In genomic region chr1:72778789-72779188, GRCm38 (mm10) we compare ENCODE assay signal across 15 mouse cellular contexts. TPM values are rescaled to one million over a fixed set of nuclear protein-coding genes. Genes with fewer than 3 reads are reported as not detected.
A peak's percentile ranks its signal among the peaks of the same experiment; 100 is the strongest.
DNase-seq lines count a peak whose midpoint lies in the region; ATAC-seq lines count a peak whose summit lies in the region.
"Had no signal": no experiment of that assay in that cellular context is flagged by ENCODE, and none has a peak within 500 bp of the region (broad histone marks: within the 10 kb centered on the region; RNA-seq: fewer than 3 reads in every experiment).

No protein-coding gene starts in this region.

- peak; percentile 43; the same call in 1 of the 2 replicates for ATAC-seq in stomach, embryonic 15.5 days (ENCODE audit: insufficient read depth, low FRiP score, low read depth)
- ATAC-seq in activated CD4-positive, CD25-positive, alpha-beta regulatory T cell, adult 4 months: no peak

- WGBS in stomach, embryonic 15.5 days: 20% methylated on average over 6 of the region's 6 CpGs

- no peak overlapping the region for H3K9ac ChIP-seq in stomach, embryonic 15.5 days
- H3K9ac ChIP-seq: limb, embryonic 15.5 days; neural tube, embryonic 13.5 days had no signal

- peak; percentile 5 for DNase-seq in ovary, adult 18-20 months (ENCODE audit: low spot score)
- DNase-seq in ovary, postnatal 14 days (ENCODE audit: low spot score): no peak
- peak; percentile 37 for DNase-seq in embryo, embryonic 11 days
- peak; percentile 17 for DNase-seq in kidney, postnatal 10 days
- no peak for DNase-seq in spleen, postnatal 14 days (ENCODE audit: low spot score in 2 of 2)
- DNase-seq: adrenal gland, postnatal 36 days; cerebellum, adult 18-20 months; gastrocnemius, postnatal 10 days; heart, postnatal 4 days; thymus, postnatal 14 days had no signal

- 0 out of 2 replicates have a peak overlapping the region, but pooled peaks have one; percentile 2 for H3K4me2 ChIP-seq in stomach, embryonic 15.5 days
- H3K4me2 ChIP-seq: limb, embryonic 15.5 days; midbrain, embryonic 11.5 days; neural tube, embryonic 13.5 days had no signal

- H3K36me3 ChIP-seq in stomach, embryonic 15.5 days: no peaks in the 10 kb centered on the region
- H3K36me3 ChIP-seq: limb, embryonic 15.5 days; neural tube, embryonic 13.5 days had no signal

- H3K27me3 ChIP-seq in stomach, embryonic 15.5 days (replicated peaks): no peaks in the 10 kb centered on the region
- H3K27me3 ChIP-seq: limb, embryonic 15.5 days; neural tube, embryonic 13.5 days had no signal

- no peak overlapping the region for H3K4me3 ChIP-seq in stomach, embryonic 15.5 days (replicated peaks)
- H3K4me3 ChIP-seq: limb, embryonic 15.5 days; neural tube, embryonic 13.5 days had no signal

- no peaks in the 10 kb centered on the region for H3K9me3 ChIP-seq in stomach, embryonic 15.5 days
- H3K9me3 ChIP-seq: limb, embryonic 15.5 days; neural tube, embryonic 13.5 days had no signal

- H3K27ac ChIP-seq in stomach, embryonic 15.5 days: no peak overlapping the region
- H3K27ac ChIP-seq: limb, embryonic 15.5 days; neural tube, embryonic 13.5 days had no signal

- H3K4me1 ChIP-seq in stomach, embryonic 15.5 days: peaks cover 9% of the 10 kb centered on the region; the same call in 1 of the 2 replicates

RNA-seq across cellular contexts. Expression of gene Igfbp2, which starts 45.5 kb away (rescaled TPM):
- polyA plus RNA-seq in stomach, embryonic 15.5 days (2015; fragmentation: Nextera tagmentation; extraction: Ambion mirVana): 404 and 428 TPM in 2 replicates
- polyA plus RNA-seq in activated CD4-positive, CD25-positive, alpha-beta regulatory T cell, adult 4 months (2017; shearing (Covaris generic)): not detected

Comparison
In these comparisons a context has a peak if more than half of its experiments do, and no peak if none do; other contexts are left out.
1. DNase-seq: peak in ovary, adult 18-20 months (single experiment), embryo, embryonic 11 days (single experiment) and kidney, postnatal 10 days (single experiment); none in ovary, postnatal 14 days (single experiment) and spleen, postnatal 14 days (0 of 2).
2. RNA of gene Igfbp2, which starts 45.5 kb away (polyA plus RNA-seq): 404 to 428 TPM in stomach, embryonic 15.5 days; not detected in activated CD4-positive, CD25-positive, alpha-beta regulatory T cell, adult 4 months; every median in the first group is over 100 times any median in the second.